Mouse (Mus musculus): ENCODE data around the gene Matn1. TPM values are rescaled to one million over a fixed set of nuclear protein-coding genes. Genes with fewer than 3 reads are reported as not detected.

Matn1 gene
- not detected in 2 replicates for polyA plus RNA-seq (2015; fragmentation: Nextera tagmentation; extraction: Ambion mirVana)

GRCm38 (mm10) chr4:130944112-130944511 is at the start of gene Matn1:
TSS of gene Matn1 (plus strand) at chr4:130944385.

DNA sequence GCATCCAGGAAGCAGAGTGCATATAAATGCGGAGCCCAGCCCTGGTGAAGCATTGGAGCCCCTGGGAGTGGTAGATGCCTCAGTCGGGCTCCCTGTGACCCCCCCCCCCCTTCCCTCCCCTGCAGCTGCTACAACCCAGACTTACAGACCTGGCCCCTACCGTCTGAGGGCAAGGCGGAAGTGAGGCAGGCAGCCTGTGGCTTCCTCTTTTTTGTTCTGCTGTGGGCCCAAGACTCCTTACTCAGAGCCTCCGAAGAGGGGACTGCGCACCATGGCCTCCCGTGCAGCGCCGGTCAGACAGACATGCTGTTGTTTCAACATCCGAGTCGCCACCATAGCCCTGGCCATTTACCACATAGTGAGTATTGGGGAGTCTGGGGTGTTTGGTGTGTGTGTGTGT is 31.1 kb upstream of the Matn1 start, which contains the start of gene Laptm5:
TSS of gene Laptm5 (plus strand) at position 49 of the 400 bp plus-strand sequence.

Other genes starting within 250 kb of the Matn1 start
- 57.5 and 63.4 TPM in 2 replicates for gene Sdc3, start 151.8 kb upstream of the Matn1 start, polyA plus RNA-seq (2015; fragmentation: Nextera tagmentation; extraction: Ambion mirVana)
- 38.5 and 46.1 TPM in 2 replicates for gene Laptm5, start 31.3 kb upstream of the Matn1 start, polyA plus RNA-seq (2015; fragmentation: Nextera tagmentation; extraction: Ambion mirVana)

All from adrenal gland, postnatal 0 days (tissue).